Mouse (Mus musculus): ENCODE measurements around the gene Acad11.

Gene Acad11

DNA sequence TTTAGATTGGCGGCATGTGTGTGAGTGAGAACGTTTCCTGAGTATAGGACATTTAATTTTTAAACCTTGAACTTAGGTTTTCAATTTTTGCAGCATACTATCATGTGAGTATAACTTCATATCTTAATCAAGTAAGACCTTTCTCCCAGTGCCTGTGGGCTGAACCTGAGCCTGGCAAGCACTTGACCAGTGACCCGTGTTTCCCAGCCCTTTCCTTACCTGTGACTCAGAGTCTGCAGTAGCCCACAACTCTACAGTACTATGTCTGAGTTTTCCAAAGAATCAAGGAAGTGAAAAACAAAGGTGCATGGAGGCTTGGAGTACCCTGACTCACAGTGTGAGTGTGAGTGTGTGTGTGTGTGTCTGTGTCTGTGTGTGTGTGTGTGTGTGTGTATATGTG is 16.9 kb downstream of the Acad11 start:
- DNase-seq (ENCODE audit: low read depth) = no peak

DNA sequence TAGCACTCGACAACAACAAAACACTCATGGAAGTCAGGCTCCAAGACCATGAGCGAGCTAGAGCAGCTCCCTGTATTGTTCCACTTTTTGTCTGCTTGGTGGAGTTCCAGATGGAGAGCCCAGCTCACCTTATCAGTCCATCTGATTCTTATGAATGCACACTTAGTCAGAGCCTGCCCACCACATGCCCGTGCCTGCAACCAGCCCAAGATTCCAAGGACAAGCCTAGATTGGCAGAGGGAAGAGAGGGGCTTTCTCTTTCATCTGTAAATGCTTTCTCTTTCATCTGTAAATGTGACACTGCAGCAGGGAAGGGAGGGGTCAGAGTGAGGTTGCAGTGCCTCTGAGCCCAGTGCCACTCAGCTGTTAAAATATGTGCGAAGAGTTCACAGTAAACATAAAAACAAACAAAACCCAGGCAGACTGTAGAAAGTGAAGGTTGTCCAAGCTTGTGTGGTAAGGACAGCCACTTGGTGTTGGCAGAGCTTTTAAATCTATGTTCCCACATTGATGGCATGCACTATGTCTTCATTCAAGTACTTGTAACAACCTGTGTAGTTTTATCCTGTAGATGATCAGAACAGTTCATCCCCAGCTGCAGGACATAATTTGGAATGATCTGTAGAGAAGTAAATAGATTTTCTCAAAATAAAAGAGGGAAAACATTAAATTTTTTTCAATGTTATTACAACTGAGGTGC is 22.7 kb downstream of the Acad11 start:
- DNase-seq (ENCODE audit: low read depth) = no peak

DNA sequence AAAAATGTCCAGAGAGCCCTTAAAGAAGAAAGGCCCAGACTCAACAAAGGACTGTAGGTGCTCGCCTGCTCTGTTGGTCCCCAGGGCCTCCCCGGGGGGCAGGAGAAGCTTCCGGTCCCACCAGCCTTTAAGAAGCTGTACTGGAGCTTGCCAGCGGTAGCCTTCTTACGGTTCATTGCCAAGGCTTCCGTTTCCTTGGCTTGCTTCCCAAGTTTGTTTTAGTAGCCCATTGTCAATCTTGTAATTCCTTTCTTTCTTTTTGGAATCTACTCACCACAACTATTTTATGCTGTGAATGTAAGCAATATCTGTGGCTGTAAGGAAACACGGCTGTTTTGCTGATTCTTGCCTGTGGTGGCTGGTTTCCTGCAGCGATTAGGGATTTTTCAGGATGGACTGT is 25.4 kb downstream of the Acad11 start:
- no peak for DNase-seq (ENCODE audit: low read depth)

DNA sequence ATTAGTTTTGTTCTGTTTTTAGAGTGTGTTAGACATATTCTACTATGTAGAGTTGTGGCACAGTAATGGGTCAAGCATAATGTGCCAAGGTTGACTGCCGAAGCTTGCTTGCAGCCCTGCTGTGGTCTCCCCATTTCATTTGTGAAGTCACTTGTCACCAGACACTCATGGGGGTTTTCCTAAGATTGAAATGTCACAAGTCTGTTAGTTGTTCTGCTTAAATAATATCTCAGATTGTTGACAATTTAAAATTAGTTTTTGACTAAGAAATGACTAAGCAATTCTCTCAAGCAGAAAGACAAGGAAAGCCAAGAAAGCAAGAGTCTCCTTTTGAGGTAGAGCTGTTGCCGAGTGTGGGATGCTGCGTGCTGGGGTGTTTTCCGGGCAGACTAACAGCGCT is 29.8 kb downstream of the Acad11 start:
- DNase-seq (ENCODE audit: low read depth) = no peak

DNA sequence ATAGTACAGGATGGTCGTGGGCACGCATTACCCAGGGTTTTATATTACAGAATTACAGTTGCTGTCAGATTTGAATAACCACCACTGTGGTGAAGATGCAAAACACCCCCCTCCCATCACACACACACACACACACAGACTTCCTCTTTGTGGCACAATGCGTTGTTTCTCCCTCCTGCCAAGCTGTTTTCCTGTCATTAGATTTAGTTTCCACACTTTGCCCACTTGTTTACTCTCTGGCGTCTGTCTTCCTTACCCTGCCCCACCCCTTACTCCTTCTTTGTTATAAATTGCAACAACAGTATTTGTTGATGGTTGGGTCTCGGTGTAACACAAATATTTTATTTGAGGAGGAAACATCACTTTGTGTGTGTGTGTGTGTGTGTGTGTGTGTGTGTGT is 35.1 kb downstream of the Acad11 start:
- no peak for DNase-seq (ENCODE audit: low read depth)

DNA sequence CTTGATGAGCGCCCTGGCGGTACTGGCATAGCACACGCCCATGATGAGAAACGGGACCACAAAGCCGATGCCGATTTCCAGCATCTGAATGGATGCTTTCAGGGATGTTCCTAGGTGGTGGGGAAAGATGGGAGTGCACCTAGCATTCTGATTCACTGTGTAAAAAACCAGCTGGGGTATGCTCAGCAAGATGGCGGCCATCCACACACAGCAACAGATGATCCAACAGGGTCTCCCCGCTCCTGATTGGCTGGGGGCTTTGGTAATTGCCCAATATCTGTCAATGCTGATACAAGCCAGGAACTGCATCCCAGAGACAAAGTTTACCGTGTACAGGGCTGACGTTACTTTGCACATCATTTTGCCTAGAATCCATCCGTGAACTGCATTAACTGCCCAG is 35.9 kb downstream of the Acad11 start:
- DNase-seq (ENCODE audit: low read depth) = peak; percentile 4

DNA sequence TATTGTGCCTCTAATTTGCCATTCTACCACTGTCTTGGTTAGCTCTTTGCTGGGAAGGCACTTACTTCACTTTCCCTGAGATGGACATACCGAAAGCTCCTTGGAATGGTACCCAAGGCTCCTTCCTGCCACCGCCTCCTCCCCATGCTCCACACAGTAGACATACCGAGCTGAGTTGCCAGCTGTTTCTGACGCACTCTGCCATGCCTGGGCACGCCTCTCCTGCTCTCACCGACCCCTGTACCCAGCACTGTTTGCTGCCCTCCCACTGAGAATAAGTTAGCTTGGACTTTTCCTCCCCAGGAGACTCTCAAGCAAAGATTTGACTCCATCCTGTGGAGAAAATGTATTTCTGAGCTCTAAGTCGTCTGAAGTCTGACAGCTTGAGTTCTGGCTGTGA is 37.6 kb downstream of the Acad11 start:
- DNase-seq (ENCODE audit: low read depth) = no peak

DNA sequence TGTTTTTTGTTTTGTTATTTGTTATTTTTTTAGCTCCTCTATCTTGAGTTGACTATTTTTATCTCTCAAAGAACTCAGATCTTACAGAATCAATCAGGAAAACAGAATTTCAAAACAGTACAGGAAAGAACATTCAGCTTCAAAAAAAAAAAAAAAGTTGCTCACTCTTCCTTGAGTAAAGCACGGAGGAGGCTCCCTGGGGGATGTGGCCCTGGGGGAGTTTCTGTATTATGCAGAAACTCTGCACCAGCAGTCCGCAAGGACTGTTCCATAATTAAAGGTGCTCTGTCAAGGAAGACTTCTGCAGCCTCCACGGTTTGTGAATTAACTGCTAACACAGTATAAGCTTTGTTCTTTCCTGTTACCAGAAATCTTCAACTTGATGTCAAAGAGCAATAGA is 38.3 kb downstream of the Acad11 start:
- no peak for DNase-seq (ENCODE audit: low read depth)

DNA sequence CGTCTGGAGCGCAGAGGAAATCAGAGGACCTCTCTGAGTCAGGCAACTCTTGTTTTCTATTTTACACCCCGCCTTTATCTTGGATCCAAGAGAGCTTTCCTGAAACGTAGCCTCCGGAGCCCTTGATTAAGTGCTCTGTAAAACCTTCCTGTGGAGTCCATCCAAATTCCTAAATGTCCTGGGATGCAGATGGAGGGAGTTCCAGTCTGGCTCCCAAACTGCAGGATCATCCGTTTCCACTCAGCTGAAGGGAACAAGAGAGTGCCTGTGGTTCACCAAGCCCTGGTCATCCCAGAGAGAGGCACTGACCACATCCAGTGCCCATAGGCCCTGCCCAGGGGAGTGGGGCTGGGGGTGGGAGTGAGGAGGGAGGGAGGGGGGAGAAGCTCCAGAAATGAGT is 39.1 kb downstream of the Acad11 start:
- DNase-seq (ENCODE audit: low read depth) = no peak

DNA sequence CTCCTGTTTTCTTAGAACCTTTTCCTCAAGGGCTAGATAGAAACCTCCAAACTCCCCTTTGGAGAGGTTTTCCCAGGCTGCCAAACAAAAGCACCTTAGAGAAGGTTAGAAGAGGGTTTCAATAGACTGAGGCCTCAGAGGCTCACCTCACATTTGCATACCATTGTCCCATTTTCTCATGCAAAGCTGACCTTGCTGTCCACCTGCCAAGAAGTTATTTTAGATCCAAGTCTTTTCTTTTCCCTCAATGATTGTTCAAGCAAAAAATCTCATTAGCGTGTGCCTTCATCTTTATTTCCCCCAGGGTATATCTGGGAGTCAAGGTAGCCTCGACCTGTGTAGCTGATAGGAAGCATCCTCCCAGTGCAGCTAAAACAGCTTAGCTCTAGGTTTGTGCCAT is 39.7 kb downstream of the Acad11 start:
- DNase-seq (ENCODE audit: low read depth) = no peak

DNA sequence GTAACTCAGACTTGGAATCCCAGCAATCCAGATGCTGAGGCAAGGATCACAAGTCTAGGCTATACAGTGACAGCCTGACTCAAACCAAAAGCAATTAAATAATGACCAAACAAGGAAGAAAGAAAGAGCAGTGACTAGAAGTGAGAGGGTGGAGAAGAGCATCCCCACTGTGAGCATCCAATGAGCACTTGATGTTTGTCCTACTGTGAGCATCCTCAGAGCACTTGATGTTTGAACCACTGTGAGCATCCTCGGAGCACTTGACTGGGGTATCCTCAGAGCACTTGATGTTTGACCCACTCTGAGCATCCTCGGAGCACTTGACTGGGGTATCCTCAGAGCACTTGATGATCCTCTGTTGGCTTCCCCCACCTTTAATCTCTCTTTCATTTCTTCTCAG is 41.8 kb downstream of the Acad11 start:
- no peak for DNase-seq (ENCODE audit: low read depth)

DNA sequence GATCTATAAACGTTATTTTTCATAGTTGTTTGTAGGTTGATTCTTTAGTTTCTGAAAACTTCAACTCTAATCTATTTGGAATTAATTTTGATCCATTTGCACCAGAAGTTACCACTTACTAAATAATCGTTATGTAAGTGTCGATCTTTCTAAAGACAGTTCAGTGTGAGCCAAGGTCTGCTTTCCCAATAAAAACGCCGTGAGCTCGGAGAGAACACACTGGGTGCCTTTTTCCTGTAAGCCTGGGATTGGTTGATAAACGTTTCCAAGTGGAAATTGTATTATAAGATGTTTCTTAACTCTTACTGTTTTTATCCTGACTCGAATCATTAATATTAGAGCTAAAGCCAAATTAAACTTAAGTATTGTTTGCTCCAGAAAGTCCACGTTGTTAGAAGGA is 43.8 kb downstream of the Acad11 start:
- DNase-seq (ENCODE audit: low read depth) = no peak

DNA sequence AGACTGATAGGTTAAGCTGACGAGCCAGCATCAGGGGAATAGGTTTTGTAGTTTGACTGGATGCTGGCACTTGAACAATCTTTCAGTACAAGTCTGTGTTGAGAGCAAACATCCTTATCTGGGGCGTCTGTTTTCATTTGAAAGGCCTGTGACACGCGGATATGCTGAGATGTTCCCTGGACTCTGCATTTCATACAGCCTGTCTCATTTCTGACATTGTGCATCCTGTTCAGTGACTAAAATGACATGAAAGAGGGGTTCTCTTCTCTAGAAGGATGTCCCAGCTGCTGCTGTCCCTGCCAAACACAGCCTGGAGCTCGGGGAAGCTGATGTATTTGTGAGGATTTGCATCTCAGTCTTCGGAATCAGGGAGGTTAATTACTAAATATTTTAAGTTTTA is 44.3 kb downstream of the Acad11 start:
- DNase-seq (ENCODE audit: low read depth) = no peak

DNA sequence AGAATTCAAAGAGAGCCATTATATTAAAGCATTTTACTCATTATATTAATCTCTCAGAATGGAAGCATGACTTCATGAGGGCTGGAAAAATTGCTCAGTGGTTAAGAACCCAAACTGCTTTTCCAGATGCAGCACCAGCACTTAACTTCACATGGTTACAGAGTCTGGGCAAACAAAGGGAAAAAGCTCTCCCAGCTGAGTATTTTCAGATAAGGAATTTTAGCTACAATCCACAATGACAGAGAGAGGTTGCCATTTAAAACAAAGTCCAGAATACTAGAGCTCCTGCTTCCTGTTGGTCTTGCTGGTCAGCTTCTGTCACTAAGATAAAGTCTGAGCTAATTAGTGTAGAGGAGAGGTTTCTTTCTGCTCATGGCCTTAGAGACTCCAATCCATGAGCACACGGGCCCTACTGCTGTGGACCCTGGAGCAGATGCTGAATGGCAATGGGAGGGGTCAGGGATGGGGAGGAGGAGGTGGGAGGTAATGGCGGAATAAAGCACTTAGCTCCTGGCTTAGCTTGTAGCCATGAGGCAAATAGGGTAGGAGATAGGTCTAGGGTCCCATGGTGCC is 45.5 kb downstream of the Acad11 start:
- DNase-seq (ENCODE audit: low read depth) = no peak

DNA sequence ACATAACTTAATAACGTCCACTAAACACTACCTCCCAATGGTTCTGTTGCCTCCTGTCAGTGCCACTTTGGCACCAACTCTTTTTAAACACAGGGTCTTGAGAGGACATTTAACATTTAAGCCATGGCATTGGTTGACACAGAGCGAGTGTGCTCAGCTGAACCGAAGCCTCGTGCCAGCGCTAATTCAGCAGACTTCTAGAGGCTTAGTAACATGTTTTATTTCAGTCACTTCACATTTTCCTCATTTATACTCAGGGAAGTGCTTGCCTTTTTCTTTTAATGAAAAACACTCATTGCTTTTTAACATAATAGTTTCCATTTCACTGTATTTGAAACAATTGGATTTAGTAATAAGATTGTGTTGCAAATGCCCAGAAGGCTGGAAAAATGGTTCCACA is 46.0 kb downstream of the Acad11 start:
- no peak for DNase-seq (ENCODE audit: low read depth)

DNA sequence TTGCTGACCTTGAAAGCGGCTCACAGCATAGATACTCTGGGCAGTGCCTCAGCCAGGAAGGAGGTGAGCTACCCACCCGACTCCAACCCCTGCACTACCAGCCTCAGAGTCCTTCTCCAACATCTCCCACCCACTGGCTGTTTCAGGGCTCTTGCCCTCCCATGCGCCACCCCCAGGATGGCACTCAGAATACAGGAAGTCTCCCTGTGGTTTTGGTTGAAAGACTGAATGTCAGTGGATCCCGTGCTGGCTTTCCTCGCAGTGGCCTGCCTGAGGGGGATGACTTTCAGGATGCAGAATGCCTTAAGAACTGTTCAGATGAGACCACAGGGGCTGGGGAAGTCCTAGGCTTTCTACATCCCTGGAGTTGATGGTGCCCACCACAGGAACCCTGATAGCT is 59.9 kb downstream of the Acad11 start:
- DNase-seq (ENCODE audit: low read depth) = no peak

DNA sequence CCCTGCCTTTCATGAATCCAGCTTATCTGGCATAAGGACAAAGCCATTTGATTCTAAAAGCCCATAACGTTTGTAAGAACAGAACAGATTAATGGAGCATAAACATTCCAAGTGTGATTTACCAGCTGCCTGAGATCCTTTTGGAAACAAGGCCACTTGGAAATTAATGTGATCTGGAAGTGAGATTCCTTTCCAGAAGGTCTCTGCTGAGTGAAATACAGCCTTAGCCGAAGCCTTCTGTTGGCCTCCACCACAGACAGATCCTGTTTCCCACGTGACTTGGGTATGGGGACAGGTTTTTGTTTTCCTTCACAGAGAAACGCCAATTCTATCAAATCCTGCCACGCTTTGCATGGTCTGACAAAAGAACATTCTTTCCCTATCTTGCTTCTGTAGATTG is 60.4 kb downstream of the Acad11 start:
- DNase-seq (ENCODE audit: low read depth) = no peak

DNA sequence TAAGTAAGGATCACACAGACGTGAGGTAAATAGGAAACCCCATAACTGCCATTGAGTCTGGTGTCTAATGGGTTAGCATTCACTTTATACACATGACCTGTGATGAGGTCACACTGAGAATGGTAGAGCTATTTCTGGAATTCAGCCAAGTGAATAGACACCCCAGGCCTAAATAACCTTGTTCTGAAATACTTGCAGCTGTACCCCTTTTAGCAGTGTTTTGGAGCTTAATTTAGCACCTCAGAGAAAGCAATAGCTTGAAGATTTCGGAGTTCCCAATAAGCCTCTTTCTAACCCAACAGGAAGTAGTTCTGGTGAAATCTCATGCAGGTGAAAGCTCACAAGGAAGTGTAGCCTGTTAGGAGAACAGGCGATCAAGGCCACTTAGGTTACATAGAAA is 63.7 kb downstream of the Acad11 start, which contains the start of gene Ackr4:
Gene Ackr4, minus strand, starts transcription at position 101 of the 400 bp plus-strand sequence.
- no peak for DNase-seq (ENCODE audit: low read depth)

DNA sequence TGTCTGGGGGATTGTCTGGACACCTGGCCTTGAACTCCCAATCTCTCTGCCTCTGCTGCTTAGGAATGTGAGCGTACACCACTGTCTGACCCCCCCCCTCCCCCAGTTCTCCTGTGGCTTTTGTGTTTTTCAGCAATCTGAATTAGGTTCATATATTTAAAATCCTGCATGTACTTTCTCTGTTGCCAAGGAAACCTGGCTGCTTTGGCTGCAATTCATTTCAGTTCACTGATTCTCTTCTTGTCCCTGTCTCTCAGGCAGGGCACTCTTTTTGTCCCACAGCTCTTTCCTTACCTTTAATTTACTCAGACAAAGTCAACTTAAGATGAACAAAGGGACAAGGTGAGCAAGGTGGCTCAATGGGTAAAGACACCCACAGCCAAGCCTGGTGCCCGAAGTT is 64.9 kb downstream of the Acad11 start:
- no peak for DNase-seq (ENCODE audit: low read depth)

DNA sequence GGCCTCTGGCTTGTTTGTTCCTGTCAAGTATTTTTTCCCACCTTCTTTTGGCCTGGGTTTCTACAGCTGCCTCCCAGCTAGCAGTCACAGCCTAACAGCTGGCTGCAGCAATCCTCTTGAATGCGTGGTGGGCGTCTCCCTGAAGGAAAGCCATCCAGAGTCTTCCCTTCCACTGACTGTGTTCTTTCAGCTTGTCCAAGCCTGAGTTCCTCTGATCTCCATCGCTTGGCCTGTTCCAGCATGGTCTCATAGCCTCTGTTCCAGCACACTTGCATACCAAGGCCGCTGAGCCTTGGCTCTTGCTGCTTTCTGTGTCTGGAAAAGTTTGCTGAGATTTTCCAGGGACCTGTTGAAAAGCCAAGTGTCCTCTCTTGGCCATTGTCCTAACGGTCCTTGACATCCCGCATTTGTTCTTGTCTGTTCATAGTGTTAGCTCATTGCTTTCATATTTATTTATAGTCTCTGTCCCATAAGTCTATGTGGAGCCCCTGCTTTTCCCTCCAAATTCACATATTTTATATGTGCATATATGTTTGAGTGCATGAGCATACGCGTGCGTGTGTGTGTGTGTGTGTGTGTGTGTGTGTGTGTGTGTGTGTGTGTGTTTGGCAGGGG is 67.1 kb downstream of the Acad11 start:
- no peak for DNase-seq (ENCODE audit: low read depth)

DNA sequence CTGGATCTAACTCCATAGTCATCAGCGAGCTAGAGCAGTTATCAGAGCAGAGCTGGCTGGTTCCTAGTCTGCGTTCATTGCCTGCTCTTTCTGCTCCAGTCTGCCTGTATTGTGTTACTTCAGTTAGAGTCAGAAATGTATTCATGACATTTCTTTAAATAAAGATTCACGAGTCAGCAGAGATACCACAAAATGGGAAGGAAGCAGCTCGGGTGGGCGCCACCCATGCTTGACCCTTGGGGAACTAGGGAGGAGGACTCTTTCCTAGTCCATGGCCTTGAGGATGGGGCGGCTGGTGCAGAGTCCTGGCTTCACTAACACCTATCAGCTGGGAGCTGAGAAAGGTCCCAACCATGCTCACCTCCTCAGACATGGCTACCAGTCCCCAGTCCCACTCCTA is 77.2 kb downstream of the Acad11 start:
- no peak for DNase-seq (ENCODE audit: low read depth)

DNA sequence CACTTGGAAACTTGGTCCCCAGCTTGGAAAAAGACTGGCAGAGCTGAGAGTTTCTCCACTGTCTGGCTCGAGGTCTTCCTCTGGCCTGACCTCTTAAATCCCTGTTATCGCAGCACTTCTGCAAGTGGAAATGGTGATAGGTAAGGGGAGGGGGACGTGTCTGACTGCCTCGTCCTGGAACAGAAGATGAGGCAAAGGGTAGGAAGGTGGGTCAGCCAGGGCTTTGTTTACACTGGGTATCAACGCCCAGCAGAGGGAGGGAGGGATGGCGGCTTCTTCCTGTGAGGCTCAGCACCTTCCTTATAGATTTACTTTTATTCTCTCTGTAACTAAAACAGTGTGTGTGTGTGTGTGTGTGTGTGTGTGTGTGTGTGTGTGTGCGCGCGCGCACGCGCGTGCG is 79.6 kb downstream of the Acad11 start:
- no peak for DNase-seq (ENCODE audit: low read depth)

DNA sequence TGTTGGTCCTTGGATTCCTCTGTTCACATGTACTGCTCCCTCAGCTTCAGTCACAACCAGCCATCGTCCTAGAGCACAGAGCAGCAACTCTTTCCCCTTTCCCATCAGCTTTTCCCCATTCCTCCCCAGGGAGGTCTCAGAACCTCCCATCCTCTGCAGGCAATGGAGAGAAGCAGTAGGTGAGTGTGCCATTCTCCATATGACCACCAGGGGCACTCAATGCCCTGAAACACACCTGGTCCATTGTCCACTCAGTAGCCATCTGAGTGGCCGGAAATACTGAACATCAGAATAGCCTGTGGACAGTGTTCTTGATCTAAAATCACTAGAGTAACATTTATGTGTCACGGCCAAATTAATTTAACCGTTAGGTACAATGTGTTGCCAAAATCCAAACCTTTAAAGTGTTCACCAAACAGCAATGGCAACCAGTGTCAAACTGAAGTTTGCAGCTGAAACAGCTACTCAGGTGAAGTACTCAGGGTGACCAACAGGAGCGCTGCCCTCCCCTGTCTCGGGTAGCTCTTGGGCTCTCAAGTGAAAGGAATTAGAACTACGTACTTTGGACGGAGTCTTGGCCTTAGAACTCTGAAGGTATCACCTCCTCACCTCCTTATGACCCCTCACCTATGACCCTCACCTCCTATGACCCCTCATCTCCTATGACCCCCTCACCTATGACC is 81.3 kb downstream of the Acad11 start:
- DNase-seq (ENCODE audit: low read depth) = peak; percentile 20
